Mouse (Mus musculus): ENCODE measurements at regions not wholly inside any gene's neighbourhood (a gene's known extent, or its start where the extent isn't known, plus 50 kb on each side); places are given as distances from the start of the nearest gene placed in this dataset.
"Not testable (repeated sequence)": the region's sequence is repeated elsewhere in the genome, so short reads cannot be mapped to it uniquely, and the experiment has no call there.

GRCm38 (mm10) chr3:149076928-149077551 is 86.7 kb upstream of the Adgrl2 start:
- in situ Hi-C loops (cut with MboI, MseI), result no loop called here

GRCm38 (mm10) chr3:149075488-149075851 is 85.1 kb upstream of the Adgrl2 start:
- in situ Hi-C loops (cut with MboI, MseI), result no loop called here

DNA sequence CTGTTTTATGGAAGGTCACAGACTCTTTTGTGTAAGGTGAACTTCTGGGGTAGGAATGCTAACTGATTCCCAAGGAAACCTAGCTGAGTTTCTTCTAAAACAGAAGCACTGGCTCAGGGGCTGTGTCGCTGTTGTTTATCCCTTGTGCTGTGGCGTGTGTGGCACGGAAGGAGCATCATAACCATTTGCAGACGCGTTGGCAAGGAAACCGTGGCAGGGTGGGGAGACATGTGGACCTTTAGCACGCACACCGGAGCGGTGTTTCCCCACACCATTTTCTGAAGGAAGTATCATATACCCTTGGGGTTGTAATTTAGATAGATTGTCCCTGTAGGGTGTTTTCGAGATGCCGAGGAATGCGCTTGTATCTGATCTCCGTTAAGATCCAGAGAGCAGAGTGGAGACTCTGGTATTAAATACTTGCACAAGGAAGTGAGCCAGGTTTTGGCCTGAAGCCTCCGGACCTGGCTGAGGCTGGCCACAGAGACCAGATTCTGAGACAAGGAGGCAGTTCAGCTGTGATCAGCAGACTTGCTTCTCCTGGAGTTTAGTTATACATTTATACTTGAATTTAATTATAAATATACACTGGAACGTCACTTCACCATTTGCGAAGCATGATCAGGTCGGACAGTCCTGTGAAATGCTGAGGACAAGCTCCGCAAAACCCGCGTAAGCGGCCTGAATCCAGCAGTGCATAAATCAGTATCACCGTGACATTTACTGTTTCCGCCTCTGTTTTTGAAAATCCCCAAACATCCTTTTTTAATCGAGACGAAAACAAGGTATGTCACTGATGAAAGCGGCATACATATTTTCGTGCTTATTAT is 84.5 kb upstream of the Adgrl2 start:
- in situ Hi-C loops (cut with MboI, MseI), result no loop called here

GRCm38 (mm10) chr3:149070201-149070600 is 79.8 kb upstream of the Adgrl2 start:
- in situ Hi-C loops (cut with MboI, MseI), result no loop called here

GRCm38 (mm10) chr3:149069436-149069835 is 79.1 kb upstream of the Adgrl2 start:
- in situ Hi-C loops (cut with MboI, MseI), result no loop called here

DNA sequence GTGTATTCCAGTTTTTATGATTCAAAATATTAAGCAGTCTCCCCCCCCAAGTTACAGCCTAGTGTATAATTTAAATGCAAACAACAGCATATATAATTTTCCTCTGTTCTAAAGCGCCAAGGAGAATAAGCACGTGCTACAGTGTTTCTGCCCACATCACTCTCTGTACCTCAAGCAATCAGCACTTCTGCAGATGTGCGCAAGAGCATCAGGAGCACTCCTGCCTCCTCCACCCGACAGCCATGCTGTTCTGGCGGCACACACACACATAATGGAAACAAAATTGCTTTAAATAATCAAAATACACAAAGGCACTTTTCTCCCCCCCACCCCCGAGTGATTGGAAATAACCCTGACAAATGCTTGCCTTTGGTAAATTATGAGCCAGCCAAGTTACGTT is 78.5 kb upstream of the Adgrl2 start:
- in situ Hi-C loops (cut with MboI, MseI), result no loop called here

- in situ Hi-C loops (cut with MboI, MseI), result no loop called here
Observed at GRCm38 (mm10) chr3:149067758-149068157, 77.4 kb upstream of the Adgrl2 start.

DNA sequence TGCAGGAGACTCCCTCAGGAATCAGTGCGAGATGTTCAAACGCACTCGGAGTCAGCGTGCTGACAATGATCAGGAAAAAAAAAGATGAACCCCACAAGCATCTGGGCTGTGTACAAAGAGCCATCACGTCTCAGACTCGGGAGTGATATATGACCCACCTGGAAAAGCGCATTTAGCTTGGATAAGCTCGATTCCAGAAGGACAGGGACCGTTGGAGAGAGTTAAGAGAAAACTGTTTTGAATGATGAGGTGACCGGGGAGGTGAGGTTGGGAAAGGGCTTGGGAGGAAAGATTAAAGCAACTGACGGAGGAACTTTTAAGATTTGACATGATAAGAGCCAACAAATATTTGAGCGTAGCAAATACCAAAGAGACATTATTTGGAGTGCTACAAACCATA is 64.7 kb upstream of the Adgrl2 start:
- in situ Hi-C loops (cut with MboI, MseI), result no loop called here

DNA sequence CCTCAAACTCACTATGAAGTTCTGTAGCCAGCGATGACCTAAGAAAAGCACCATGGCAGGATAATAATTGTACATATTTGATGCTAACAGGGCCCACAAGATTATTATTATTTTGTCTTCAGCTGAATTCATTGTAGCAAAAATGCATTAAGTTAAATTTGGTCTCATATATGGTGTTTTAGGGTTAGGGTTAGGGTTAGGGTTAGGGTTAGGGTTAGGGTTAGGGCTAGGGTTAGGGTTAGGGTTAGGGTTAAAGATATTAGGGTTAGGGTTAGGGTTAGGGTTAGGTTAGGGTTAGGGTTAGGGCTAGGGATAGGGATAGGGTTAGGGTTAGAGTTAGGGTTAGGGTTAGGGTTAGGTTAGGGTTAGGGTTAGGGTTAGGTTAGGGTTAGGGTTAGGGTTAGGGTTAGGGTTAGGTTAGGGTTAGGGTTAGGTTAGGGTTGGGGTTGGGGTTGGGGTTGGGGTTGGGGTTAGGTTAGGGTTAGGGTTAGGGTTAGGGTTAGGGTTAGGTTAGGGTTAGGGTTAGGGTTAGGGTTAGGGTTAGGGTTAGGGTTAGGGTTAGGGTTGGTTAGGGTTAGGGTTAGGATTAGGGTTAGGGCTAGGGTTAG is 62.0 kb upstream of the Adgrl2 start:
- in situ Hi-C loops (cut with MboI, MseI), result not testable (repeated sequence)

DNA sequence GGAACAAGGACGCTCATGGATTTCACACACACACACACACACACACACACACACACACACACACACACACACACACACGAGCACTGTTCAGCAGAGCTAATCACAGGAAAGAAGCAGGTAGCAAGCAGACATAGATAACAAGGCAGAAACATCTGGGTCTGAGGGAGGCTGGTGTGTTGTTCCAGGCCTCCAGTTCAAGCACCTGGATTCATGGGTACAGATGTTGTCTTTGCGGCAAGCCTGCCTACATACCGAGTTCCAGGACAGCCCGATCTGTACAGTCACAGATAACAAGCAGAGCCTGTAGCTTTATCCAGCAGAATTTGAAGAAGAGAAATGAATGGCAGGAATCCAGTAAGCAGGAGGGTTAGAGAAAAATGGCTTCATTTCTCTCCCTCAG is 55.0 kb upstream of the Adgrl2 start:
- in situ Hi-C loops (cut with MboI, MseI), result no loop called here

GRCm38 (mm10) chr3:149043901-149044300 is 53.5 kb upstream of the Adgrl2 start:
- in situ Hi-C loops (cut with MboI, MseI), result no loop called here

GRCm38 (mm10) chr3:149042527-149042926 is 52.2 kb upstream of the Adgrl2 start:
- in situ Hi-C loops (cut with MboI, MseI), result no loop called here

GRCm38 (mm10) chr3:149041188-149041587 is 50.8 kb upstream of the Adgrl2 start:
- in situ Hi-C loops (cut with MboI, MseI), result no loop called here

All from T-helper 1 cell (primary cell).